Mouse (Mus musculus) kidney, adult 2 months (tissue): Measurements from ENCODE around the gene Paqr3. TPM values are rescaled to one million over a fixed set of nuclear protein-coding genes. Genes with fewer than 3 reads are reported as not detected.
A peak's percentile ranks its signal among the peaks of the same experiment; 100 is the strongest.

Source experiments
- DNase-seq: peaks from one replicate; pipeline ENCODE4 v3.0.0; 2021
- H3K27ac ChIP-seq: fragments of 200-500 bp; 2 replicates; pipeline ENCODE4 v1.5.1; 2012; ENCODE audit warnings: low read depth, low read length, control low read depth, inconsistent platforms; ENCODE audit not compliant: insufficient read depth
- H3K27me3 ChIP-seq: fragments of 200-500 bp; replicated peaks from 2 replicates; pipeline ENCODE4 v1.6.1; 2012; ENCODE audit warnings: mild to moderate bottlenecking, moderate library complexity, low read length, inconsistent platforms; ENCODE audit not compliant: control insufficient read depth, insufficient read depth
- H3K36me3 ChIP-seq: fragments of 200-500 bp; 2 replicates; pipeline ENCODE4 v1.6.1; 2012; ENCODE audit warnings: mild to moderate bottlenecking, moderate library complexity, low read length, inconsistent platforms; ENCODE audit not compliant: control insufficient read depth, insufficient read depth
- H3K4me1 ChIP-seq: fragments of 200-500 bp; 2 replicates; pipeline ENCODE4 v1.6.1; 2011; ENCODE audit warnings: low read length; ENCODE audit not compliant: control insufficient read depth, insufficient read depth
- H3K4me3 ChIP-seq: fragments of 200-500 bp; 2 replicates; pipeline ENCODE4 v1.5.1; 2011; ENCODE audit warnings: mild to moderate bottlenecking, low read depth, low read length, control low read depth; ENCODE audit not compliant: insufficient read depth
- CTCF ChIP-seq: fragments of 200-500 bp; conservative IDR thresholded peaks from 2 replicates; pipeline ENCODE4 v1.5.1; 2011; ENCODE audit warnings: low read depth, mild to moderate bottlenecking, control low read depth, low read length, moderate library complexity, mixed read lengths; ENCODE audit not compliant: insufficient read depth, insufficient read length
- POLR2A ChIP-seq: fragments of 200-500 bp; IDR thresholded peaks from one replicate; pipeline ENCODE4 v1.6.1; 2011; ENCODE audit warnings: low read depth, low read length, control low read depth
- WGBS: fragments of 180-500 bp; shearing (Covaris S2); methylation state at CpG from one replicate; pipeline ENCODE4 v1.1.7; 2018; 5-methylcytosine and 5-hydroxymethylcytosine counted together
- polyA plus RNA-seq: library from polyadenylated mRNA; depleted of rRNA; stranded (reverse); fragments of >200 nt; gene quantifications from 2 replicates; pipeline ENCODE4 v1.2.3, GENCODE M21; 2012

Gene Paqr3
- polyA plus RNA-seq, 1 experiment = 3.4 TPM

DNA sequence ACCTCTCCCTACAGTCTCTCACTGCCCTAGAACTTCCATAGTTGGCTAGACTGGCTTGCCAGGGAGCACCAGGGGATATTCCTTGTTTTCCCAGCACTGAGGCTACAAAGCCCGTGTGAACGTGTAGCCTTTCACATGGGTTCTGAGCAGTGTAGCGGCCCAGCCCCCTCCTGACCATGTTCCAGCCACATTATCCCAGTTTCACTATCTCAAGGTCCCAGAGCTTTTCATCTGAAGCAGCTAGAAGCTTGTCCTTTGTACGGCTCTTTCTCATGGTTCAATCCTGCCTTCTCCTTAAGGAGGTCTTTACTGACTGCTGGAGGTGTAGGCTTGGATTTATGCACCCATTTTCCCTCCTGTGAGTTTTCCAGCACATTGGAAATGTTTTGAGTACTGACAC is 26.9 kb downstream of the Paqr3 start:
- 88% methylated on average over 4 of the region's 4 CpGs for WGBS
- Histone ChIP-seq H3K27ac (no peak overlapping the region), H3K4me3 (no peak overlapping the region), H3K36me3 (no peaks in the 10 kb centered on the region), H3K4me1 (peaks cover 2% of the 10 kb centered on the region; the same call in 1 of the 2 replicates), H3K27me3 (no peaks in the 10 kb centered on the region)
- DNase-seq = no peak
- no peak for TF ChIP-seq CTCF
- no peak for TF ChIP-seq POLR2A

DNA sequence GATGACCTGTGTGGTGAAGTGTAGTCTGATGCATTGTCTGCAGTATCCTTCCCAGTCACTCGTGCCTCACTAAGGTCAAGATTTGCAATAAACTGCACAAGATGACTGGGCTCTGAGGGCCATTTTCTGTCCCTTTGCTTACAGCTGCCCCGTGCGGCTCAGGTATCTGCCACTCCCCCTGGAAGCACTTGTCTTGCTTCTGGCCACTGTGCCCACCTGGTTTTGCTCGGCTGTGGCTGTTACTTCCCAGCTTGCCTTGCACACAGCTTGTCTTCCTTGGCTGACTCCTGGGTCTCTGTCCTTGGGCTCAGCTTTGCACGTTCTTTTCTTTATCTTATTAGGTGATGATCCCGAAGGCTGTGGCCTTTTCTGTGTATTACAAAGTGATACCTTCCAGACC is 27.7 kb downstream of the Paqr3 start:
- H3K27ac ChIP-seq = no peak overlapping the region
- H3K4me3 ChIP-seq = no peak overlapping the region
- H3K27me3 ChIP-seq = no peaks in the 10 kb centered on the region
- no peaks in the 10 kb centered on the region for H3K36me3 ChIP-seq
- H3K4me1 ChIP-seq = peaks cover 6% of the 10 kb centered on the region
- 72% methylated on average over 6 of the region's 6 CpGs for WGBS
- TF ChIP-seq POLR2A (no peak), CTCF (no peak)
- no peak for DNase-seq

DNA sequence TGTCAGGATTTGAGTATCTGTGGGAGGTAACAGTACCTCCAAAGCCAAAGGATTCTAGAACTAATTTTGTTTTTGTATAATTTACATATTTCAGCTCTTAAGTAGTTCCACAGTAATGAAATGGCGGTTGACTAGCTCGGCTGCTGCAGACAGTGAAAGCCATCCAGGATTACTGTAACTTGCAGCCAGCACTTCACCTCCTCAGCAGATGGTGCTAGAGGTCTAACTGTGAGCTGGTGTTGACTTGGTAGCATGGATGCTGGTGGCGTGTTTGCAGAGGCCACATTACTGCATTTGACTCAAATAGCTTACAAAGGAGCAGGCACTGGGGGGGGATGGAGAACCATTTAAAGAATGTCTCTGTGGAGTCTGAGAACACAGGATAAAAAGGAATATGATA is 29.9 kb downstream of the Paqr3 start:
- H3K4me3 ChIP-seq = no peak overlapping the region
- peak; percentile 29 for DNase-seq
- peaks cover 20% of the 10 kb centered on the region for H3K4me1 ChIP-seq
- no peaks in the 10 kb centered on the region for H3K27me3 ChIP-seq
- WGBS = 59% methylated on average over 3 of the region's 3 CpGs
- no peaks in the 10 kb centered on the region for H3K36me3 ChIP-seq
- no peak overlapping the region for H3K27ac ChIP-seq
- TF ChIP-seq CTCF (peak; percentile 70), POLR2A (no peak)

DNA sequence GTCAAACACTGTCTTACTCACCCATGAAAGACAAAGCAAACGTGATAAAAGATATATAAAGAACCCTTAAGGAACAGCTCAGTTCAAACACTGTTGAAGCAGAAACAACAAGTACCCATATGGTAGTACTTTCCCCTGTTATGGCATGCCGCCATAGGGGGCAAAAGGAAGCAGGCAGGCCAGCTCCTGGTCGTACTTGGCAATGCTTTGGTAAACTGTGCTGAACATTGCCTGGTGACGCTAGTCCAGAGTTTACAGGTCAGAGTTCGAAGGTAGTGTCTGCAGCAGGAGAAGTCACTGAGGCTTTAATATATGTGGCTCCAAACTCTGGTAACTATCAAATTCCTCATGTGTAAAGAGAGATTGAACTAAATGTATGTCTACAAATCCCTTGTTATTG is 32.8 kb downstream of the Paqr3 start:
- Histone ChIP-seq H3K4me1 (peaks cover 22% of the 10 kb centered on the region), H3K27ac (peak overlapping the region; percentile 65), H3K4me3 (no peak overlapping the region), H3K36me3 (no peaks in the 10 kb centered on the region; the same call in 1 of the 2 replicates), H3K27me3 (no peaks in the 10 kb centered on the region)
- peak; percentile 79 for DNase-seq
- TF ChIP-seq POLR2A = no peak
- no peak for TF ChIP-seq CTCF
- 53% methylated on average over 5 of the region's 5 CpGs for WGBS

DNA sequence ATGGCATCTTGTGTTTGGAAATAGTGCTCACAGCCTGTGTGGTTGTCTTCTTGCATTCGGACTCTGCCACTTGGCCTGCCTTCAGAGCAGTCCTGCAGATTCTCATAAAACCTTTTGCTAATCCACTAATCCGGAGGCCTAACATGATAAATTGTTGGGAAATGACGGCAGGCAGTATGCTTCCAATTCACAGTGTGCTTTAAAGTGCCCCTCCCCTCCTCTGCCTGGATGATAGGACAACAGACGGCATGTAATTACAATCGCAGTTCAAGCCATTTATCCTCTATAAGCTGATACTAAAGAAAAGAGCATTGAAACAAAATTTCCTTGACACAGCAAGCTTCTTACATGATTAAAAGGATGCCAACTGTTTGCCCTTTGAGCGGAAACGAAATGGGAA is 33.7 kb downstream of the Paqr3 start:
- Histone ChIP-seq H3K4me1 (peaks cover 22% of the 10 kb centered on the region), H3K27me3 (no peaks in the 10 kb centered on the region), H3K4me3 (no peak overlapping the region), H3K27ac (no peak overlapping the region), H3K36me3 (no peaks in the 10 kb centered on the region; the same call in 1 of the 2 replicates)
- TF ChIP-seq CTCF = no peak
- TF ChIP-seq POLR2A = no peak
- WGBS = 68% methylated on average over 7 of the region's 7 CpGs
- DNase-seq = peak; percentile 36

DNA sequence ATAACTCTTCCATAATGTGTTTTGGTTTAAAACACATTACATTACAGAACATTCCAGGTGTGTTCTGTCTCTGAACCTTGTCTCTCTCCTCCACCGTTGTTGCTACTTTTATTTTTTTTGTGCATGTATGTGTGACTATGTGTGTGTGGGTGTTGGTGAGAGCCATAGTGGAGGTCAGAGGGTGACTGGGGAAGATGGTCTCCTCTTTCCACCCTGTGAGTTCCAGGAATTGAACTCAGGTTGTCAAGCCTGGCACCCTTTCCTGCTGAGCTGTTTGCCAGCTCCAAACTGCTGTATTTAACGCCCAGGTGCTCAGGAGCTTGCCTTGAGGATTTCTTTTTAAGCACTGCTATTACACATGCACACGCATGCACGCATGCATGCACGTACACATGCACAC is 35.2 kb downstream of the Paqr3 start:
- H3K4me3 ChIP-seq = no peak overlapping the region
- H3K27ac ChIP-seq = no peak overlapping the region
- TF ChIP-seq CTCF (no peak), POLR2A (no peak)
- peak; percentile 55 for DNase-seq
- no peaks in the 10 kb centered on the region for H3K27me3 ChIP-seq
- 68% methylated on average over 5 of the region's 5 CpGs for WGBS
- H3K36me3 ChIP-seq = no peaks in the 10 kb centered on the region; the same call in 1 of the 2 replicates
- peaks cover 22% of the 10 kb centered on the region for H3K4me1 ChIP-seq

DNA sequence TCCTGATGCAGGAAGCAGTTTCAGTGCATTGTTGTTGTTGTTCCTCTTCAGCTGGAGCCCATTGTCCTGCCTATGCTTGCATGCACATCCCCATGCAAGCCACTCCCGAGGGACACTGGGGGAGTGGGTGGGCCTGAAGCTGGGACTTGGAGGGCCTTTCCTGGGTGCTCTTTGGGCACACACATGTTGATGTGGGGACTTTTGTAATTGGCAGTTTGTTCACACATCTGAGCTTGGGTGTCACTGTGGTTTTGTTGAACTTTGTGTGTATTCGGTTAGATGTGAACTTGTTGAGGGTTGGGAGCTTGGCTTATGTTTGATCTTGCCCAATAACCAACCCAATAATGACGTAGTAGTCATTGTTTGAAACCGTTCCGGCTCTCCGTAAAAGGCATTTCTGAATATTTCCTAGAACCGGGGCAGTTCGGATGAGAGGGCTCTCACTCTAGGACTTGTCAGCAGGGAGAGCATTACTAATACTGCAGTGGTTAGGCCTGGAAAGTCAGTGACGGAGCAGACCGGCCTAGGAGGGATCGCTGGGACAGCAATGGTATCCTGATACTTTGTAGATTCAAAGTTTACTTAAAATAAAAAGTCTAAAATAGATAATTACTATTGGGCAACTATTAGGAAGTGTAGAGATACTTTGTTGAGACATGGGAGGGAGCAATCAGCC is 35.8 kb downstream of the Paqr3 start:
- 82% methylated on average over 11 of the region's 11 CpGs for WGBS
- TF ChIP-seq CTCF (no peak), POLR2A (no peak)
- Histone ChIP-seq H3K27me3 (no peaks in the 10 kb centered on the region), H3K36me3 (no peaks in the 10 kb centered on the region; the same call in 1 of the 2 replicates), H3K4me1 (peaks cover 22% of the 10 kb centered on the region), H3K4me3 (no peak overlapping the region), H3K27ac (no peak overlapping the region)
- DNase-seq = no peak
